Mouse (Mus musculus) heart, embryonic 14.5 days (tissue): Measurements from ENCODE around the gene Tsnaxip1. TPM values are rescaled to one million over a fixed set of nuclear protein-coding genes. Genes with fewer than 3 reads are reported as not detected.

Experiments
- ATAC-seq: fragments of 200-750 bp; cut with Nextera tagmentation; 2 replicates; pipeline ENCODE4 v1.8.0; 2017; ENCODE audit warnings: low read depth, moderate TSS enrichment; ENCODE audit not compliant: insufficient number of reproducible peaks, insufficient read depth, low FRiP score
- H3K27ac ChIP-seq, 2 experiments: fragments of 200-500 bp in 1 of 2; fragments of 300-500 bp in 1 of 2; sonication (generic) in 1 of 2; replicated peaks in 1 of 2; 2 replicates each; pipeline ENCODE4 v1.5.1; 2012 to 2014; ENCODE audit warnings: low read depth in 2 of 2, low read length in 2 of 2, control low read depth in 1 of 2, mild to moderate bottlenecking in 1 of 2, mixed read lengths in 1 of 2; ENCODE audit not compliant: control insufficient read depth in 1 of 2, insufficient read depth in 1 of 2
- H3K27me3 ChIP-seq: fragments of 300-500 bp; sonication (generic); 2 replicates; pipeline ENCODE4 v1.6.1; 2014; ENCODE audit warnings: mild to moderate bottlenecking, low read length, control low read depth; ENCODE audit not compliant: control insufficient read depth, insufficient read depth
- H3K36me3 ChIP-seq: fragments of 300-500 bp; sonication (generic); 2 replicates; pipeline ENCODE4 v1.6.1; 2014; ENCODE audit warnings: mild to moderate bottlenecking, control low read depth, low read length, mixed read lengths; ENCODE audit not compliant: control insufficient read depth, insufficient read depth
- H3K4me1 ChIP-seq, 2 experiments: fragments of 200-500 bp in 1 of 2; fragments of 300-500 bp in 1 of 2; sonication (generic) in 1 of 2; 2 replicates each; pipeline ENCODE4 v1.6.1; 2012 to 2014; ENCODE audit warnings: low read length in 2 of 2, control low read depth in 1 of 2, mixed read lengths in 1 of 2; ENCODE audit not compliant: control insufficient read depth in 2 of 2, insufficient read depth in 2 of 2
- H3K4me2 ChIP-seq: fragments of 300-500 bp; sonication (generic); 2 replicates; pipeline ENCODE4 v1.6.1; 2014; ENCODE audit warnings: mild to moderate bottlenecking, low read length
- H3K4me3 ChIP-seq, 2 experiments: fragments of 200-500 bp in 1 of 2; fragments of 300-500 bp in 1 of 2; sonication (generic) in 1 of 2; 2 replicates each; pipeline ENCODE4 v1.5.1; 2012 to 2014; ENCODE audit warnings: low read length in 2 of 2, mild to moderate bottlenecking in 2 of 2, control low read depth in 1 of 2, low read depth in 1 of 2, moderate library complexity in 1 of 2; ENCODE audit not compliant: control insufficient read depth in 1 of 2, insufficient read depth in 1 of 2
- H3K9ac ChIP-seq: fragments of 300-500 bp; sonication (generic); 2 replicates; pipeline ENCODE4 v1.6.1; 2014; ENCODE audit warnings: mild to moderate bottlenecking, low read length
- H3K9me3 ChIP-seq: fragments of 300-500 bp; sonication (generic); 2 replicates; pipeline ENCODE4 v1.6.1; 2016; ENCODE audit warnings: low read length, control low read depth; ENCODE audit not compliant: control insufficient read depth
- WGBS: fragments of 180-500 bp; shearing (Covaris S2); extraction: QIAGEN DNeasy Blood & Tissue Kit; methylation state at CpG from one replicate; pipeline ENCODE4 v1.1.7; 2014; 5-methylcytosine and 5-hydroxymethylcytosine counted together
- polyA plus RNA-seq: library from polyadenylated mRNA; unstranded; fragments of >200 nt; fragmentation: Nextera tagmentation; extraction: Ambion mirVana; gene quantifications from 2 replicates; pipeline ENCODE4 v1.2.1, GENCODE M21; 2014

Gene Tsnaxip1
- polyA plus RNA-seq, 1 experiment from 2014 or later: not detected

DNA sequence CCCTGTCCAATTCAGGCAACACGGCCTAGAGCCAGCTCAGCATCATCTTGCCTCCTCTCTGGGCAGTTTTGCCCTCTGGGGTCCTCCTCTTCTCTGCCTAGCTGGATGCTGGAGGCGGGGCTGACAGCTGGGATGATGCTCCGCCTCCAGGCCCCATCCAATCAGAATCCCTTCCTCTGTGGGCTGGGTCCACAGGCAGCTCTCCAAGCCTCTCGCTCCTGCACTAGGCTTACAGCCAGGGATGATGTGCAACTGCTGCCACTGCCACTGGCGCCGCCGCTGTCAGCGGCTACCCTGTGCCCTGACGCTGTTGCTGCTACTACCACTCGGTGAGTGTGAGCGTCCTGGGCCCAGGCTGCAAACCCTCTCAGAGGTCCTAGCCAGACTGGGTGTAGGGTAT lies 65.8 kb downstream of the Tsnaxip1 start, which contains the start of gene Nrn1l:
Gene Nrn1l (plus strand): TSS at position 229 of the 400 bp plus-strand sequence.
- 9% methylated on average over 11 of the region's 11 CpGs for WGBS
- H3K4me3 ChIP-seq: no peak within 1 kb of the TSS
- H3K27ac ChIP-seq: 0 out of 4 replicates have a peak within 1 kb of the TSS, but pooled peaks of 1 of the 2 experiments have one; percentile 28
- peaks cover 58% of the 10 kb centered on the region for H3K36me3 ChIP-seq
- H3K4me2 ChIP-seq: no peak within 1 kb of the TSS
- H3K9me3 ChIP-seq: no peaks in the 10 kb centered on the region
- peak within 1 kb of the TSS; percentile 21; the same call in 1 of the 2 replicates for H3K9ac ChIP-seq
- H3K4me1 ChIP-seq: peaks cover 4 to 6% of the 10 kb centered on the region in 2 experiments; a peak in 2 of 4 replicates
- H3K27me3 ChIP-seq: no peaks in the 10 kb centered on the region
- ATAC-seq: peak; percentile 81

Other genes starting within 250 kb of the Tsnaxip1 start
- 25.7 and 25.8 TPM in 2 replicates for gene Ripor1, start 222.5 kb upstream of the Tsnaxip1 start, polyA plus RNA-seq
- 54.7 and 62.5 TPM in 2 replicates for gene Ctcf, start 191.2 kb upstream of the Tsnaxip1 start, polyA plus RNA-seq
- 0.54 TPM in 2 replicates for gene Agrp, start 190.3 kb upstream of the Tsnaxip1 start, polyA plus RNA-seq
- gene Carmil2, start 141.5 kb upstream of the Tsnaxip1 start, polyA plus RNA-seq: 0.36 and 0.41 TPM in 2 replicates
- gene Acd, start 126.6 kb upstream of the Tsnaxip1 start, polyA plus RNA-seq: 39.7 and 41.7 TPM in 2 replicates
- gene Pard6a, start 126.6 kb upstream of the Tsnaxip1 start, polyA plus RNA-seq: 12.9 and 17.3 TPM in 2 replicates
- not detected in 2 replicates for gene 4933405L10Rik, start 120.1 kb upstream of the Tsnaxip1 start, polyA plus RNA-seq
- 9.3 and 10.1 TPM in 2 replicates for gene Enkd1, start 119.5 kb upstream of the Tsnaxip1 start, polyA plus RNA-seq
- gene Gfod2, start 69.1 kb upstream of the Tsnaxip1 start, polyA plus RNA-seq: 6.8 and 8.9 TPM in 2 replicates
- gene Ranbp10, start 381 bp upstream of the Tsnaxip1 start, polyA plus RNA-seq: 10.6 and 11.5 TPM in 2 replicates
- 34.7 and 37.2 TPM in 2 replicates for gene Cenpt, start 25.5 kb downstream of the Tsnaxip1 start, polyA plus RNA-seq
- gene Thap11, start 27.4 kb downstream of the Tsnaxip1 start, polyA plus RNA-seq: 41.9 and 42.5 TPM in 2 replicates
- 190 and 205 TPM in 2 replicates for gene Nutf2, start 32.8 kb downstream of the Tsnaxip1 start, polyA plus RNA-seq
- gene Edc4, start 53.1 kb downstream of the Tsnaxip1 start, polyA plus RNA-seq: 24.0 and 27.7 TPM in 2 replicates
- gene Nrn1l, start 65.8 kb downstream of the Tsnaxip1 start, polyA plus RNA-seq: 1.1 and 1.2 TPM in 2 replicates
- gene Pskh1, start 72.7 kb downstream of the Tsnaxip1 start, polyA plus RNA-seq: 17.6 and 18.6 TPM in 2 replicates
- 0.43 and 1.1 TPM in 2 replicates for gene Ctrl, start 106.1 kb downstream of the Tsnaxip1 start, polyA plus RNA-seq
- gene Psmb10, start 110.7 kb downstream of the Tsnaxip1 start, polyA plus RNA-seq: 73.7 and 74.2 TPM in 2 replicates
- gene Lcat, start 115.7 kb downstream of the Tsnaxip1 start, polyA plus RNA-seq: 1.2 and 1.3 TPM in 2 replicates
- gene Slc12a4, start 138.4 kb downstream of the Tsnaxip1 start, polyA plus RNA-seq: 32.7 and 38.4 TPM in 2 replicates
- not detected in 2 replicates for gene Dpep3, start 151.7 kb downstream of the Tsnaxip1 start, polyA plus RNA-seq
- gene Dus2, start 163.6 kb downstream of the Tsnaxip1 start, polyA plus RNA-seq: 13.5 and 15.2 TPM in 2 replicates
- gene Dpep2nb, start 178.2 kb downstream of the Tsnaxip1 start, polyA plus RNA-seq: 0.24 TPM in 1 of 2 replicates, not detected in the other
- 11.6 and 13.1 TPM in 2 replicates for gene Ddx28, start 184.2 kb downstream of the Tsnaxip1 start, polyA plus RNA-seq
- gene Nfatc3, start 231.1 kb downstream of the Tsnaxip1 start, polyA plus RNA-seq: 4.5 and 4.7 TPM in 2 replicates